Mouse (Mus musculus) stomach, postnatal 0 days (tissue): ENCODE data around the gene Sez6.

Experiments
- CTCF ChIP-seq: IDR thresholded peaks from 2 replicates; pipeline ENCODE4 v1.5.1; 2016; ENCODE audit warnings: antibody characterized with exemption, low read depth, mild to moderate bottlenecking, moderate library complexity
- EP300 ChIP-seq: optimal IDR thresholded peaks from 2 replicates; pipeline ENCODE3; 2016; ENCODE audit warnings: antibody characterized with exemption

DNA sequence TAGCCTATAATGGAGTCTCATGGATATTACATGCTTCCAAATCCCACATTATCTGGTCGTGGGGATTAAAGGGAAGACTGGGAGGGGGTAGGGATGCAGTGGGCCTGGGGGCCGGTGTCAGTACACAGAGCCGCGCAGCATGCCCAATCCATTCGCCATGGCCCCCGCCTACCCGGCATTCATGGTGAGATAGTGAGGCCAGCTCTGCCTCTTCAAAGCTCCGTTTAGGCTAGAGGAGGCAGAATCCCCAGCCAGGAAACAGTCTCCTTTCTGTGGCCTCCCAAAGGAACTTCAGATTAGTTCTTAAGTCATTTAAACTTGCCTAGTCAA, 45.4 kb upstream of the Sez6 start:
- TF ChIP-seq EP300 = no peak
- no peak for TF ChIP-seq CTCF
